Mouse (Mus musculus) stomach, embryonic 15.5 days (tissue): Measurements from ENCODE around the gene Gm3029. TPM values are rescaled to one million over a fixed set of nuclear protein-coding genes. Genes with fewer than 3 reads are reported as not detected.
"Not testable (repeated sequence)": the region's sequence is repeated elsewhere in the genome, so short reads cannot be mapped to it uniquely, and the experiment has no call there.

Experiments
- ATAC-seq: fragments of 200-750 bp; cut with Nextera tagmentation; 2 replicates; pipeline ENCODE4 v1.8.0; 2017; ENCODE audit warnings: low read depth, moderate number of reproducible peaks, moderate TSS enrichment; ENCODE audit not compliant: insufficient read depth, low FRiP score
- H3K27ac ChIP-seq: fragments of 300-500 bp; sonication (generic); 2 replicates; pipeline ENCODE4 v1.5.1; 2015; ENCODE audit warnings: mild to moderate bottlenecking, inconsistent platforms
- H3K27me3 ChIP-seq: fragments of 300-500 bp; sonication (generic); replicated peaks from 2 replicates; pipeline ENCODE4 v1.6.1; 2015; ENCODE audit warnings: inconsistent platforms
- H3K36me3 ChIP-seq: fragments of 300-500 bp; sonication (generic); 2 replicates; pipeline ENCODE4 v1.6.1; 2015; ENCODE audit warnings: inconsistent platforms
- H3K4me1 ChIP-seq: fragments of 300-500 bp; sonication (generic); 2 replicates; pipeline ENCODE4 v1.6.1; 2015; ENCODE audit warnings: inconsistent platforms
- H3K4me2 ChIP-seq: fragments of 300-500 bp; sonication (generic); 2 replicates; pipeline ENCODE4 v1.6.1; 2015; ENCODE audit warnings: mild to moderate bottlenecking, inconsistent platforms
- H3K4me3 ChIP-seq: fragments of 300-500 bp; sonication (generic); replicated peaks from 2 replicates; pipeline ENCODE4 v1.5.1; 2015; ENCODE audit warnings: inconsistent platforms
- H3K9ac ChIP-seq: fragments of 300-500 bp; sonication (generic); 2 replicates; pipeline ENCODE4 v1.6.1; 2015; ENCODE audit warnings: inconsistent platforms
- H3K9me3 ChIP-seq: fragments of 300-500 bp; sonication (generic); 2 replicates; pipeline ENCODE4 v1.6.1; 2016; ENCODE audit warnings: inconsistent platforms
- WGBS: fragments of 180-500 bp; shearing (Covaris S2); methylation state at CpG from one replicate; pipeline ENCODE4 v1.1.7; 2015; 5-methylcytosine and 5-hydroxymethylcytosine counted together
- polyA plus RNA-seq: library from polyadenylated mRNA; unstranded; fragments of >200 nt; fragmentation: Nextera tagmentation; extraction: Ambion mirVana; gene quantifications from 2 replicates; pipeline ENCODE4 v1.2.1, GENCODE M21; 2015

Gene Gm3029
- not detected in 2 replicates for polyA plus RNA-seq

DNA sequence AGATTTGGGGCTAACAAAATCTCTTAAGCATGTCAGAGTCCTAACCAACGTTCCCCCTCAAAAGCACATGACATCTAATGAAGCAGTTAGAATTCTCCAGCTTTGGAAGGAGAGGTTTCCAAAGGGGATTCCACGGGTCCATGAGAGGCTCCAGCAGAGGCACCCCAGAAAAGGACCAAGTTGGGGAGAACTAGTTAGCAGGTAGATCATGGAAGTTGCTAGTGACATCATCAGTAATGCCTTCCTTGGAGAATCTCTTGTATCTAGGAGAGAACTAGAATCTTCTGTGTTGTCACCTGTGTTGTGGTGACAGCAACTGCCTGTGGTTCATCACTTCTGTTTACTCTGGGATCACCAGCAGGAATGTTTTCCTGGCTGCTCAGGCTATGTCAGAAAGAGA is at the start of gene Gm3029:
Gene Gm3029 (plus strand): TSS at position 301 of the 400 bp plus-strand sequence.
- ATAC-seq: not testable (repeated sequence)

DNA sequence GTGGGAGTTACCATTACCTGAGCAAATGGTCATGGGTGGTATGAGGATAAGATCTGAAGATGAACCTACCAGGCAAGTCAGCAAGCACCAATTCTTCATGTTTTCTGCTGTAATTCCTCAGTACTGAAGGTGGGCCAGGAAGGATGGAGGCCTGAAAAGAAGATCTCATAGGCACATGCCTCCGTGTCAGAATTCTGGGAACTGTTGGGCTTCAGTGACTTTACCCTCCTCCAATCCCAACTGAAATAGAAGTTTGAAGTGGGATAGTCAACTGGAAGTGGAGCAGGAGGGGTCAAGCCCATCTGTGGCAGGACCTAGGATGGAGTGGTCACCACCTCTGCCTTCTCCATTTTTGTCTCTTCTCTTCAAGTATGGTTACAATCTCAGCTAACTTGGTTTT is 47.7 kb upstream of the Gm3029 start, which contains the start of gene Gm2916:
Gene Gm2916 (plus strand): TSS at position 301 of the 400 bp plus-strand sequence.
- ATAC-seq, H3K27ac ChIP-seq, H3K4me2 ChIP-seq, H3K36me3 ChIP-seq, H3K9ac ChIP-seq, H3K9me3 ChIP-seq, H3K27me3 ChIP-seq, H3K4me1 ChIP-seq, H3K4me3 ChIP-seq: not testable (repeated sequence)
- WGBS: no CpG with 5 or more reads among the region's 1 CpGs

More for the DNA sequence above, at the start of gene Gm3029:
- not testable (repeated sequence) for H3K9me3 ChIP-seq, H3K27ac ChIP-seq, H3K9ac ChIP-seq, H3K36me3 ChIP-seq, H3K4me1 ChIP-seq, H3K4me2 ChIP-seq, H3K27me3 ChIP-seq, H3K4me3 ChIP-seq
- WGBS: 56% methylated on average over 1 of the region's 2 CpGs

DNA sequence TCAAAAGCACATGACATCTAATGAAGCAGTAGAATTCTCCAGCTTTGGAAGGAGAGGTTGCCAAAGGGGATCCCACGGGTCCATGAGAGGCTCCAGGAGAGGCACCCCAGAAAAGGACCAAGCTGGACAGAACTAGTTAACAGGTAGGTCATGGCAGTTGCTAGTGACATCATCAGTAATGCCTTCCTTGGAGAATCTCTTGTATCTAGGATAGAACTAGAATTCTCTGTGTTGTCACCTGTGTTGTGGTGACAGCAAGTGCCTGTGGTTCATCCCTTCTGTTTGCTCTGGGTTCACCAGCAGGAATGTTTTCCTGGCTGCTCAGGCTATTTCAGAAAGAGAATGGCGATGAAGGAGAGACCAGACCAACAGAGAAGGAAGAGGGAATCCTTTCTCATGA is 31.7 kb downstream of the Gm3029 start, which contains the start of gene Gm3095:
Gene Gm3095 (plus strand): TSS at position 301 of the 400 bp plus-strand sequence.
- not testable (repeated sequence) for H3K4me3 ChIP-seq, H3K4me1 ChIP-seq, H3K9ac ChIP-seq, H3K27ac ChIP-seq, H3K27me3 ChIP-seq, H3K4me2 ChIP-seq, H3K36me3 ChIP-seq, ATAC-seq, H3K9me3 ChIP-seq
- WGBS: no CpG with 5 or more reads among the region's 2 CpGs

Other genes starting within 250 kb of the Gm3029 start
- not detected in 2 replicates for gene Gm3043, start 243.0 kb upstream of the Gm3029 start, polyA plus RNA-seq
- gene Gm3002, start 121.7 kb upstream of the Gm3029 start, polyA plus RNA-seq: 0.12 TPM in 1 of 2 replicates, not detected in the other
- gene Gm3033, start 85.5 kb upstream of the Gm3029 start, polyA plus RNA-seq: not detected in 2 replicates
- gene Gm2916, start 47.6 kb upstream of the Gm3029 start, polyA plus RNA-seq: 0.10 TPM in 1 of 2 replicates, not detected in the other
- 0.13 and 0.17 TPM in 2 replicates for gene Gm3095, start 31.8 kb downstream of the Gm3029 start, polyA plus RNA-seq
- not detected in 2 replicates for gene Gm3099, start 66.6 kb downstream of the Gm3029 start, polyA plus RNA-seq
- gene Gm5796, start 92.2 kb downstream of the Gm3029 start, polyA plus RNA-seq: 0.35 and 0.41 TPM in 2 replicates
- not detected in 2 replicates for gene Gm3115, start 152.4 kb downstream of the Gm3029 start, polyA plus RNA-seq
- gene Gm8108, start 178.8 kb downstream of the Gm3029 start, polyA plus RNA-seq: 0.71 and 0.82 TPM in 2 replicates
- gene Gm3127, start 233.3 kb downstream of the Gm3029 start, polyA plus RNA-seq: not detected in 2 replicates